Comparison of ENCODE assay signal across 24 mouse cellular contexts in the genomic region with DNA sequence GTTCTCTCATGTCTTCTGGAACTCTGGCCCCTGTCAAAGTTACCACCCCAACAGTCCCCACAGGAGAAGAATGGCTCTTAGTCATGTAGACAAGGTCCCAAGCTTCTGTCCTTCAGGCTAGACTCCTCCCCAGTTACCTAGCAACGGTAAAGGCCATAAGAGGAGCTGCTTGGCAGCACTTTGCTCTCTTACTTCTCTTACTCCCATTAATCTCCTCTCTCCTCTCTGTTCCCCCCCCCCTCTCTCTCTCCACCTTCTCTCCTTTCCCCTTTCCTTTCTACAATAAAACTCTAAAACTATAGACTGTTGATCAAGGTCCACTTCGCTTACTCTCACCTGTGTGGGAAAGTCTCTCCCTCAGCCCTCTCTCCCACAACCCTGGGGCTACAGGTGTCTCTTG.
"Had no signal": no experiment of that assay in that cellular context is flagged by ENCODE, and none has a peak within 500 bp of the region (broad histone marks: within the 10 kb centered on the region; RNA-seq: fewer than 3 reads in every experiment).

No protein-coding gene starts in this region.

- H3K27ac ChIP-seq: heart, adult 2 months; heart, embryonic 13.5 days; heart, embryonic 15.5 days; hindbrain, embryonic 13.5 days; hindbrain, embryonic 15.5 days; hindbrain, postnatal 0 days; limb, embryonic 13.5 days; limb, embryonic 15.5 days; liver, embryonic 12.5 days; liver, embryonic 14.5 days had no signal

- H3K27me3 ChIP-seq: heart, embryonic 13.5 days; heart, embryonic 15.5 days; hindbrain, embryonic 13.5 days; hindbrain, embryonic 15.5 days; limb, embryonic 13.5 days; limb, embryonic 15.5 days; liver, embryonic 12.5 days had no signal

- H3K9ac ChIP-seq: heart, embryonic 13.5 days; heart, embryonic 15.5 days; hindbrain, embryonic 13.5 days; hindbrain, embryonic 15.5 days; limb, embryonic 13.5 days; limb, embryonic 15.5 days; liver, embryonic 12.5 days; liver, embryonic 14.5 days had no signal

- H3K4me3 ChIP-seq: heart, adult 2 months; heart, embryonic 13.5 days; heart, embryonic 15.5 days; hindbrain, embryonic 13.5 days; hindbrain, embryonic 15.5 days; limb, embryonic 13.5 days; limb, embryonic 15.5 days; liver, embryonic 12.5 days had no signal

- H3K36me3 ChIP-seq: heart, embryonic 13.5 days; heart, embryonic 15.5 days; hindbrain, embryonic 13.5 days; hindbrain, embryonic 15.5 days; limb, embryonic 13.5 days; limb, embryonic 15.5 days; liver, embryonic 12.5 days had no signal

- H3K9me3 ChIP-seq: heart, embryonic 13.5 days; heart, embryonic 15.5 days; hindbrain, embryonic 13.5 days; hindbrain, embryonic 15.5 days; limb, embryonic 13.5 days; limb, embryonic 15.5 days; liver, embryonic 12.5 days had no signal

- H3K4me2 ChIP-seq: heart, embryonic 11.5 days; heart, embryonic 13.5 days; heart, embryonic 15.5 days; hindbrain, embryonic 13.5 days; hindbrain, embryonic 15.5 days; limb, embryonic 13.5 days; limb, embryonic 15.5 days; liver, embryonic 12.5 days had no signal

- DNase-seq: gastrocnemius, postnatal 14 days; gastrocnemius, postnatal 36 days; heart, adult 11 months; heart, adult 2 months; heart, postnatal 14 days; heart, postnatal 36 days; kidney, adult 18-20 months; kidney, adult 8-10 months; kidney, postnatal 10 days; kidney, postnatal 25 days; kidney, postnatal 4 days; layer of hippocampus, adult 9-11 months; layer of hippocampus, postnatal 36 days; left cerebral cortex, postnatal 4 days had no signal

- ATAC-seq: hindbrain, postnatal 0 days; liver, embryonic 12.5 days had no signal

- H3K4me1 ChIP-seq: heart, embryonic 13.5 days; heart, embryonic 15.5 days; hindbrain, embryonic 13.5 days; hindbrain, embryonic 15.5 days; limb, embryonic 13.5 days; limb, embryonic 15.5 days; liver, embryonic 12.5 days had no signal
